Mouse (Mus musculus) MEL (cell line): ENCODE measurements at regions not wholly inside any gene's neighbourhood (a gene's known extent, or its start where the extent isn't known, plus 50 kb on each side); places are given as distances from the start of the nearest gene placed in this dataset.

Experiments used
- DNase-seq: peaks from one replicate; pipeline ENCODE4 v3.0.0; 2011; ENCODE audit warnings: low read depth, low spot score
- H3K27ac ChIP-seq: 2 replicates; pipeline ENCODE4 v1.5.1; 2012; ENCODE audit warnings: low read depth, mild to moderate bottlenecking, control low read depth, low read length, moderate library complexity; ENCODE audit not compliant: control insufficient read depth
- H3K27me3 ChIP-seq, 2 experiments: fragments of 150-350 bp in 1 of 2; sonication (generic) in 1 of 2; 2 replicates each; pipeline ENCODE4 v1.6.1; 2012; ENCODE audit warnings: low read length in 2 of 2, mild to moderate bottlenecking in 2 of 2, improper control_type of control experiment in 1 of 2, moderate library complexity in 1 of 2; ENCODE audit not compliant: insufficient read depth in 2 of 2, control insufficient read depth in 1 of 2
- H3K36me3 ChIP-seq, 2 experiments: 2 replicates each; pipeline ENCODE4 v1.6.1; 2012 to 2014; ENCODE audit warnings: low read length in 2 of 2, improper control_type of control experiment in 1 of 2, inconsistent platforms in 1 of 2, mild to moderate bottlenecking in 1 of 2; ENCODE audit not compliant: insufficient read depth in 2 of 2, control insufficient read depth in 1 of 2
- H3K4me1 ChIP-seq, 2 experiments: fragments of 150-350 bp in 1 of 2; sonication (generic) in 1 of 2; 2 replicates each; pipeline ENCODE4 v1.6.1; 2012; ENCODE audit warnings: low read length in 2 of 2, improper control_type of control experiment in 1 of 2, mild to moderate bottlenecking in 1 of 2; ENCODE audit not compliant: insufficient read depth in 2 of 2, control insufficient read depth in 1 of 2
- H3K4me3 ChIP-seq, 2 experiments: fragments of 150-350 bp in 1 of 2; sonication (generic) in 1 of 2; 2 replicates each; pipeline ENCODE4 v1.5.1; 2012; ENCODE audit warnings: low read depth in 2 of 2, low read length in 2 of 2, mild to moderate bottlenecking in 2 of 2, moderate library complexity in 2 of 2, control low read depth in 1 of 2, improper control_type of control experiment in 1 of 2; ENCODE audit not compliant: control insufficient read depth in 1 of 2, insufficient read depth in 1 of 2
- H3K79me2 ChIP-seq: 2 replicates; pipeline ENCODE4 v1.6.1; 2012; ENCODE audit warnings: mild to moderate bottlenecking, low read length, moderate library complexity; ENCODE audit not compliant: control insufficient read depth, poor library complexity, insufficient read depth
- H3K9ac ChIP-seq: 2 replicates; pipeline ENCODE4 v1.6.1; 2012; ENCODE audit warnings: low read depth, mild to moderate bottlenecking, control low read depth, low read length, moderate library complexity; ENCODE audit not compliant: control insufficient read depth, poor library complexity, severe bottlenecking
- H3K9me3 ChIP-seq: fragments of 150-350 bp; sonication (generic); replicated peaks from 2 replicates; pipeline ENCODE4 v1.6.1; 2012; ENCODE audit warnings: mild to moderate bottlenecking, low read length, improper control_type of control experiment, moderate library complexity; ENCODE audit not compliant: insufficient read depth
- CHD1 ChIP-seq: IDR thresholded peaks from 2 replicates; pipeline ENCODE4 v1.6.1; 2012; ENCODE audit warnings: low read depth, mild to moderate bottlenecking, inconsistent platforms, low read length, improper control_type of control experiment
- CHD2 ChIP-seq: IDR thresholded peaks from 2 replicates; pipeline ENCODE4 v1.6.1; 2011; ENCODE audit warnings: low read length, improper control_type of control experiment
- CTCF ChIP-seq, 3 experiments: IDR thresholded peaks in 2 of 3; conservative IDR thresholded peaks in 1 of 3; 2 replicates each; pipeline ENCODE4 v1.5.1; 2011 to 2012; ENCODE audit warnings: low read length in 3 of 3, low read depth in 2 of 3, mild to moderate bottlenecking in 2 of 3, improper control_type of control experiment in 1 of 3, inconsistent platforms in 1 of 3, mixed read lengths in 1 of 3, moderate library complexity in 1 of 3; ENCODE audit not compliant: control insufficient read depth in 1 of 3, insufficient read depth in 1 of 3, poor library complexity in 1 of 3, severe bottlenecking in 1 of 3
- E2F4 ChIP-seq: IDR thresholded peaks from 2 replicates; pipeline ENCODE4 v1.6.1; 2011; ENCODE audit warnings: low read depth, low read length, improper control_type of control experiment, borderline replicate concordance
- EP300 ChIP-seq, 2 experiments: IDR thresholded peaks; 2 replicates each; pipeline ENCODE4 v1.6.1; 2011; ENCODE audit warnings: improper control_type of control experiment in 2 of 2, low read length in 2 of 2, low read depth in 1 of 2, mild to moderate bottlenecking in 1 of 2
- ETS1 ChIP-seq: IDR thresholded peaks from 2 replicates; pipeline ENCODE4 v1.6.1; 2012; ENCODE audit warnings: low read depth, mild to moderate bottlenecking, inconsistent platforms, low read length, improper control_type of control experiment, moderate library complexity
- GABPA ChIP-seq: IDR thresholded peaks from 2 replicates; pipeline ENCODE4 v1.6.1; 2012; ENCODE audit warnings: low read depth, mild to moderate bottlenecking, inconsistent platforms, low read length, improper control_type of control experiment, moderate library complexity
- GATA1 ChIP-seq: IDR thresholded peaks from 2 replicates; pipeline ENCODE4 v1.6.1; 2011; ENCODE audit warnings: low read depth, low read length, improper control_type of control experiment
- HCFC1 ChIP-seq: IDR thresholded peaks from 2 replicates; pipeline ENCODE4 v1.6.1; 2012; ENCODE audit warnings: low read depth, mild to moderate bottlenecking, inconsistent platforms, low read length, improper control_type of control experiment, moderate library complexity
- MAFK ChIP-seq: IDR thresholded peaks from 2 replicates; pipeline ENCODE4 v1.6.1; 2011; ENCODE audit warnings: low read depth, mild to moderate bottlenecking, low read length, improper control_type of control experiment, borderline replicate concordance
- MYC ChIP-seq: IDR thresholded peaks from 2 replicates; pipeline ENCODE4 v1.6.1; 2011; ENCODE audit warnings: low read depth, mild to moderate bottlenecking, low read length, improper control_type of control experiment, moderate library complexity
- NRF1 ChIP-seq: IDR thresholded peaks from 2 replicates; pipeline ENCODE4 v1.6.1; 2014; ENCODE audit warnings: low read depth, mild to moderate bottlenecking, inconsistent platforms, low read length, improper control_type of control experiment, moderate library complexity; ENCODE audit not compliant: poor library complexity, insufficient read depth, severe bottlenecking
- POLR2A ChIP-seq, 2 experiments: IDR thresholded peaks; 2 replicates each; pipeline ENCODE4 v1.6.1; 2011 to 2012; ENCODE audit warnings: low read length in 2 of 2, mild to moderate bottlenecking in 2 of 2, control low read depth in 1 of 2, improper control_type of control experiment in 1 of 2, low read depth in 1 of 2, moderate library complexity in 1 of 2; ENCODE audit not compliant: control insufficient read depth in 1 of 2, insufficient read depth in 1 of 2, poor library complexity in 1 of 2
- POLR2AphosphoS5 ChIP-seq: IDR thresholded peaks from 2 replicates; pipeline ENCODE4 v1.6.1; 2012; ENCODE audit warnings: low read depth, borderline replicate concordance, mild to moderate bottlenecking, inconsistent platforms, low read length, moderate library complexity, mixed read lengths
- RAD21 ChIP-seq: IDR thresholded peaks from 2 replicates; pipeline ENCODE4 v1.6.1; 2011; ENCODE audit warnings: mild to moderate bottlenecking, low read depth, low read length, improper control_type of control experiment
- RCOR1 ChIP-seq: IDR thresholded peaks from 2 replicates; pipeline ENCODE4 v1.6.1; 2012; ENCODE audit warnings: low read depth, mild to moderate bottlenecking, inconsistent platforms, low read length, improper control_type of control experiment
- SIN3A ChIP-seq: IDR thresholded peaks from 2 replicates; pipeline ENCODE4 v1.6.1; 2012; ENCODE audit warnings: low read length, improper control_type of control experiment, inconsistent platforms
- SMC3 ChIP-seq: IDR thresholded peaks from 2 replicates; pipeline ENCODE4 v1.6.1; 2011; ENCODE audit warnings: low read depth, low read length, improper control_type of control experiment
- TCF12 ChIP-seq: IDR thresholded peaks from 2 replicates; pipeline ENCODE4 v1.6.1; 2014; ENCODE audit warnings: low read depth, mild to moderate bottlenecking, inconsistent platforms, low read length, improper control_type of control experiment, moderate library complexity
- UBTF ChIP-seq: IDR thresholded peaks from 2 replicates; pipeline ENCODE4 v1.6.1; 2012; ENCODE audit warnings: low read depth, mild to moderate bottlenecking, inconsistent platforms, low read length, improper control_type of control experiment, moderate library complexity, borderline replicate concordance; ENCODE audit not compliant: insufficient read depth
- USF1 ChIP-seq: IDR thresholded peaks from 2 replicates; pipeline ENCODE4 v1.6.1; 2014; ENCODE audit warnings: low read depth, mild to moderate bottlenecking, inconsistent platforms, low read length, improper control_type of control experiment, moderate library complexity
- ZKSCAN1 ChIP-seq: IDR thresholded peaks from 2 replicates; pipeline ENCODE4 v1.6.1; 2012; ENCODE audit warnings: low read depth, mild to moderate bottlenecking, inconsistent platforms, low read length, improper control_type of control experiment, moderate library complexity
- ZNF384 ChIP-seq: IDR thresholded peaks from 2 replicates; pipeline ENCODE4 v1.6.1; 2012; ENCODE audit warnings: low read depth, mild to moderate bottlenecking, inconsistent platforms, low read length, improper control_type of control experiment

GRCm38 (mm10) chr11:19299411-19299810 lies 280.6 kb upstream of the Meis1 start:
- Histone ChIP-seq H3K27me3 (peaks cover 7 to 10% of the 10 kb centered on the region in 2 experiments), H3K4me1 (no peaks in the 10 kb centered on the region), H3K4me3 (no peak overlapping the region)
- TF ChIP-seq CTCF (IDR thresholded peaks at IDR 0.05 in 2 of 3, conservative IDR thresholded peaks at IDR 0.05 in 1 of 3; ENCODE audit: control insufficient read depth in 1 of 3, insufficient read depth in 1 of 3, low read depth in 2 of 3, low read length in 3 of 3, poor library complexity in 1 of 3, severe bottlenecking in 1 of 3): no peak
- TF ChIP-seq ETS1: no peak
- no peak for TF ChIP-seq MYC
- TF ChIP-seq GABPA: no peak
- no peak for TF ChIP-seq SMC3
- no peak for TF ChIP-seq GATA1
- no peak for TF ChIP-seq TCF12
- TF ChIP-seq POLR2A (IDR thresholded peaks at IDR 0.05; ENCODE audit: control insufficient read depth in 1 of 2, insufficient read depth in 1 of 2, low read depth in 1 of 2, low read length in 2 of 2, poor library complexity in 1 of 2): no peak
- no peak for TF ChIP-seq POLR2AphosphoS5
- TF ChIP-seq UBTF: no peak
- no peak for TF ChIP-seq MAFK
- no peak for TF ChIP-seq RAD21
- no peak for TF ChIP-seq CHD1
- TF ChIP-seq CHD2: no peak
- no peak for TF ChIP-seq HCFC1
- no peak for TF ChIP-seq SIN3A
- no peak for TF ChIP-seq ZKSCAN1
- no peak for TF ChIP-seq EP300 (IDR thresholded peaks at IDR 0.05; ENCODE audit: low read depth in 1 of 2, low read length in 2 of 2)
- no peak for TF ChIP-seq ZNF384
- TF ChIP-seq, all 39 proteins: peak for 0
- Histone ChIP-seq H3K9ac (no peak overlapping the region), H3K36me3 (no peaks in the 10 kb centered on the region), H3K79me2 (no peaks in the 10 kb centered on the region), H3K9me3 (no peaks in the 10 kb centered on the region), H3K27ac (no peak overlapping the region)
- no peak for DNase-seq

GRCm38 (mm10) chr11:19306687-19307086 lies 287.9 kb upstream of the Meis1 start:
- Histone ChIP-seq H3K79me2 (no peaks in the 10 kb centered on the region), H3K27ac (no peak overlapping the region), H3K4me1 (no peaks in the 10 kb centered on the region), H3K9ac (no peak overlapping the region), H3K27me3 (peaks cover 0 to 3% of the 10 kb centered on the region in 2 experiments), H3K4me3 (no peak overlapping the region), H3K36me3 (no peaks in the 10 kb centered on the region), H3K9me3 (no peaks in the 10 kb centered on the region)
- DNase-seq: no peak
- TF ChIP-seq RCOR1 (no peak), USF1 (no peak), POLR2A (IDR thresholded peaks at IDR 0.05; ENCODE audit: control insufficient read depth in 1 of 2, insufficient read depth in 1 of 2, low read depth in 1 of 2, low read length in 2 of 2, poor library complexity in 1 of 2) (no peak), E2F4 (no peak), NRF1 (no peak)
